Mouse (Mus musculus) C3H10T1/2 (cell line): Measurements from ENCODE around the gene Dgka. TPM values are rescaled to one million over a fixed set of nuclear protein-coding genes. Genes with fewer than 3 reads are reported as not detected.

Experiments
- polyA plus RNA-seq, 2 experiments: library from polyadenylated mRNA; unstranded; fragments of >200 nt; fragmentation: generic; extraction: Trizol; gene quantifications; one replicate each; pipeline ENCODE4 v1.2.1; 2012; ENCODE audit warnings: missing spikeins in 2 of 2

Gene Dgka
- polyA plus RNA-seq: 1 to 10 TPM in 1 of 2 experiments, under 1 TPM in 1; 0.73 to 8.6 TPM

DNA sequence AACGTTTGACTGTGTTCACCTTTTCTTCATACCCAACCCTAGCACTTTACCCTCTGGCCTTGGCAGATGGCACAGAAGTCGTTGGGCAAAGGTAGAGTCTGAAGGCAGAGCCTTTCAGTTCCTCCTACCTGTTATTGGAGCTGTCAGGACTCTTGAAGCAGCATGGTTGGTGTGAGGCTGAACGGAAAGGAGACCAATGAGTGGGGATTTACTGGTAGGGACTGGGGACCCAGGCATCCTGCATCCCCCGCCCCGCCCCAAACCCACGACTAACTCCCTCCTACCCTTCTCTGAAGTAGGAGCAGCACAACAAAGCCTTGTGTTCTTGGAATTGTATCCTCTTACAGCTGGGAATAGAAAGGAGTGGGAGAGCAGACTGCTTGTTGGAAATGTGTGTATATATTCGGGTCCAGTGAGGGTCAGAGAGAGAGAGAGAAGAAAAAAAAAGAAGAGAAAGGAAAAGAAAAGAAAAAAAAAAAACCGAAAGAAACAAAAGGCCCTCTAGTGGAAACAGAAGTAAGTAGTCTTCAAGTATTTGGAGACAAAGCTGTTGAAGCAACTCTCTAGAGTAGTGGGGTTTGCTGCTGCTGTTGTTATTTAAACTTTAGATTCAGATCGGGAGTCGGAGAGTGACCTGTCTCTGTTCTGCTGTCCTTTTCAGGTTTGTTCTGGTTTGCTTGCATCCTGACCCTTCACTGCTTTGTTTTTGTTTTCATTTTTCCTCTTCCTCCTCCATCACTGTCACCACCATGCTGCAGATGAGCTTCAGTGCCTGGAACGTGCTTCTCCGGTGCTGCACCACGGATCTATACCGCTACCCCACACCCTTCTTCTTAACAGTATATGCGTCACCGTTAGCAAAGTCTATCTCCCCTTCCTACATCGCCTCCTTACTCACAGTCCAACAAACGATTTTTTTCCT, at the start of gene Dgka:
Gene Dgka, minus strand, starts transcription at position 176 of the 922 bp plus-strand sequence.

DNA sequence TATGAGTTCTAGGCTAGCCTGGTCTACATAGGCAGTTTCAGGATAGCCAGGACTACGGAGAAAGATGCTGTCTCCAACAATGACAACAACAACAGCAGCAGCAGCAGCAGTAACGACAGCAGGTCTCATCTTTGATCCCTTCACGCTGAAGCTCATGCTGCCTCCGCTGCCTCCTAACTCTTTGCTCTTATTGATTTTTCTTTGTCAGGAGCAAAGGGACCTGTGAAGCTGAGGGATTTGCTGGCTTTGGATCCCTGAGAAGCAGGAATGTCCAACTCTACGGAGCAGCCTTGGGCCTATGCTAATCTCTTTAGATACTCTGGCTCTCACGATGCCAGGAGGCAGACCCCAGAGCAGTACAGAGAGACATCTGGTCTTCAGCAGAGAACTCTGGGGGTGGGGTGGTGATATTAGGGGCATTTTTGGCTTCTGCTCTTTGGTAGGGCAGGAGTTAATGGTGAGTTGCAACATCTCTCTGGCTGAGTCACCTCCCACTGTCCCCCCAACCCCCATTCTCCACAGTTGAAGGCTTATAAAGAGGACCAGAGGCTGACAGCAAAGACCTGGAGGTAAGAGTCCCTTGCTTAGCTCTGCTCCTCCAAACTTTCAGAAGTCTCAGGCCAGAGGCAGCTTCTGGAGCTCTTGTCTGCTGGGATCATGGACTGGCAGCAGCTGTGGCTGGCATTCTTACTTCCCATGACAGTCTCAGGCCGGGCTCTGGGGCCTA, 45.9 kb upstream of the Dgka start, which contains the start of gene Mmp19:
Gene Mmp19, plus strand, starts transcription at position 513 of the 727 bp plus-strand sequence.

DNA sequence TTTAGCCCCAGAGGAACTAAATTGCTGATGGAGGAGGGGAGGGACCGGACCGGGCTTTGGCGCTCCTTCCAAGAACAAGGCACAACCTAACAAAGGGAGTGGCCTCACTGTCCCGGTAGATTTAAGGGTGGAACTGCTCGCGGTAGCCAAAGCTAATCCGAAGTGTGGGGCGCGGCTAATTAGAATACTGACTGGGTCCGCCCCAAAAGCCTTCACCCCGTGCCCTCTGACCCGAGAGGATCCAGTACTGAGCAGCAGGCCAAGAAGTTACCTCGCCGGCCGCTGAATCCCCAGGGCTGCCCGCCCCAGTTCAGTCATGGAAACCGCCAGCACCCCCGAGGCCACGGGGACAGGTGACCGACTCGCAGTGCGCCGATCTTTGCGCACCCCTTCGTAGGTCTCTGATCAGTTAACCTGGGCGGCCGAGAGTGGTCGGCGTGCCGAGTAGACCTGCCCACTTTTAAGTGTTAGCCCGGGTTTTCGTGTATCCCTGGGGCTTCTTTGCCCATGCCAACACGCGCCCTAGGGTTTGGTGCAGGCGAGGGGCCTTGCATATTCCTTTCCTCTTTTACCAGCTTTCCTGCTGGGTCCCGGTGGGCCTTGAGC, 3.1 kb upstream of the Dgka start, which contains the start of gene Pym1:
Gene Pym1, plus strand, starts transcription at position 244 of the 606 bp plus-strand sequence.

DNA sequence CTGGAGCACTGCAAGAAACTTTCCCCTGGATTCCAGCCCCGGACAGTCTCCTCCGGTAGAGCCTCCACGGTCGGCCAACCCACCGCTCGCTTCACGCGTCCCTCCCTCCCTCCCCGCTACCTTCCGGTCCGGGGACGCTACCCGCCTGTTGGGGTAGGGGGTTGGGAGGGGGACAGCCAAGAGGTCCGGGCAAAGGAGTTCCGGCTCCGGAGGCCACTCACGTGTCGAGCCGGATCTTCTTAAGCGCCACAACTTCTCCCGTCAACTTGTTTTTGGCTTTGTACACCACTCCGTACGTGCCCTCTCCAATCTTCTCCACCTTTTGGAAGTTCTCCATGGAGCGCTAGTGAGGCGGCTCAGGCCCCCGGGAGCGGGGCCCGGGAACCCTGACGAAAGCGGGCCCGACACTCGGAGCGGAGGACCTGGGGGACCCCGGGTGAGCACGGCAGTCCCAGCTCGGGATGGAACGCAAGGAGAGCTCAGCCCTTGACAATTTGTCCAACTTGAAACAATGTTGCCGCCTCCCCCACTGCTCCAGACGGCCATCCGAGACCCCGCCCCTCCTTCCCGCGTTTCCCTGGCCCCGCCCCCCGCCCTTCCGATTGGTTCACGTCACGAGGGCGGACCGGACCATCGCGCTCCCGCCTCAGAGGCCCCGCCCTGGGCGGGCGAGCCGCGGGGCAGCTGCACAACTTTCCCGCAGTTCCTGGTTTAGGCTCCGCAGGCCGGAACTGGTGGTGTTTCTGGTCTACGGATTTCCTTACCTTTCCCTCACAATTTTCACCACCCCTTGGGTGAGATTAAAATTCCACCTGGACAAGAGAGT, 40.0 kb downstream of the Dgka start, which contains the start of gene Cdk2:
Gene Cdk2, minus strand, starts transcription at position 541 of the 826 bp plus-strand sequence.

DNA sequence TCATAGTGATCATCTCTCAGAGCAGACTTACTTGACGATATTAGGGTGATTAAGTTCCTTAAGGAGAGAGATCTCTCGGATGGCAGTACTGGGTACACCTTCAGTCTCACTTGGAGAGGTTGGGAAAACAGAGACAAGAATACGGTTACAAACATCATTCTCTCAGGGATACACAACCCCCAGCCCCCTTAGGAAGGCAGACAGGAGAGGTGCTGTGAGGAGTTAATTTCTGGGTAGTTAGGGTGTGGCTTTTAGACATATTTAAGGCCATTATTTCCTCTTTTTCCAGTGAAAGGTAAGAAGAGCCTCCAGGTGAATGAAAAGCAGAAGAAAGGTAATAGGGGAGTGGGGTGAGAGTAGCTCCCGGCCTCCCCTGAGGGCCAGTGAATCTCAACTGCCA, 40.8 kb downstream of the Dgka start, which contains the start of gene Pmel:
Gene Pmel, plus strand, starts transcription at position 301 of the 400 bp plus-strand sequence.

DNA sequence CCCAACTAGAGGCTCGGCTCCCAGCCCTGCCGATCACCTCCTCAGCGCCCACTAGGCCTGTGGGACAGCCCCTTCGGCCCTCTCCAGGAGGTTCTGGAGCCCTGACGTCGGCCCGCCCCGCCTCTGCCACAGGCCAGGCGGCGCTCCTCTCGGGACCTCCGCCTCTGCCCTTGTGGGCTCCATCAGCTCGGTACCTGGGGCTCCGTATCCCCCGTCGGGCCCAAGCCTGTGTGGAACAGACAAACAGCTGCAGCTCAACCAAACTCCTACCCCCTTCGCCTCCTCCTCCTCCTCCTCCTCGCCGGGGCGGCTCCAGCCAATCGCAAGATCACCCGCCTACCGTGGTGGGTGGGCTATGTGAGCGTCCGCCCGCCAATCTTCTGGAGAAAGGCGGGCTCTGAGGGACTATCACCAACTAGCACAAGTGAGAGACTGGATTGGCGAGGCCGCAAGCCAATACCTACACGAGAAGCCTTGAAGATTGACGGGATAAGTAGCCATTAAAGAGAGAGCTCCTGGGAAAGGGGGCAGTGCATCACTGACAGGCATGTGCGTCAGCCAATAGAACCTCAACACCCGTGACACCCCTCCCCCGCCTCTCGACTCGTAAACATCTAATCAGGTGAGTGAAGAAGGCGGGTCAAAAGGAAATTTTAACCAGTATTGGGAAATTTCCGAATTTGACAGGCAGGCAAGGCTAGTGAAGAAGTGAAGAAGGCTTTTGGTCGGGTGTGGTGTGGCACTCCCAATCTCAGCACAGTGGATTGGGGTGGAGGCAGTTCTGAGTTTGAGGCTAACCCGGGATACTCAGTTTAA, 48.5 kb downstream of the Dgka start, which contains the start of gene Rab5b:
Gene Rab5b, minus strand, starts transcription at position 273 of the 816 bp plus-strand sequence.

DNA sequence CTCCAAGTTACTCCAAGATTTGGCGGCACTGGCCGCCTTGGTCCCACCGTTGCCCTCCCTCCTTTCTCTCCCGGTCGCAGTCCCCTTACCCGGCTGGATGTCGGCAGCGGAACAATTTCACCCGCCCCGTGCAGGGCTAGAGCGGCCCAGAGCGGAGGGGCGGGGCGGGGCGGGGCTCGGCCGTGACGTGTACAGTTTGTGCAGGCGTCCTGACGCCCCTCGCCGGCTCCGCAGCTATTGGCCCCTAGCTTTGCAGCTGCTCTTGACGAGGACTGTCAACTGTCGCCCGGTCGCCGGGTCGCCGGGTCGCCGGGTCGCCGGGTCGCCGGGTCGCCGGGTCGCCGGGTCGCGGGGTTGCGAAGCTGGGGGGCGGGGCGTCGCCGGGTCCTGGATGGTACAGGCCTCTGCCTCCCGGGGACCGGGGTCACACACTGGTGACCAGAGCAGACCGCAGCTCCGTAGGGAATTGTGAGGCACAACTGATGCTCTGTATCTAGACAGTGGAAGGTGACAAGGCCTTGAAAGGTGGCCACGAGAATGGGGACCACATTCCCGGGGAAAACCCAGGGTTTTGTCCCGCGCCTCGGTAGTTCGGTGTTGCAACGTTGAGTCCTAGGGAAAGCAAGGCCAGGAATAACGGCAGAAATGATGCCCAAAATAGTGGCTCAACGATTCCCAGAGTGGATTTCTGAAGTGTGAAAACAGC, 70.7 kb downstream of the Dgka start, which contains the start of gene Suox:
Gene Suox, minus strand, starts transcription at position 311 of the 706 bp plus-strand sequence.

Other genes starting within 250 kb of the Dgka start
- 10 to 100 TPM in 1 of 2 experiments, 1 to 10 TPM in 1; 8.1 to 11.2 TPM for gene Myl6b, start 246.2 kb downstream of the Dgka start, polyA plus RNA-seq
- gene Esyt1, start 219.0 kb downstream of the Dgka start, polyA plus RNA-seq: 10 to 100 TPM; 15.5 to 43.1 TPM
- 10 to 100 TPM in 1 of 2 experiments, 1 to 10 TPM in 1; 8.7 to 13.7 TPM for gene Zc3h10, start 197.1 kb downstream of the Dgka start, polyA plus RNA-seq
- gene Rpl41, start 195.6 kb downstream of the Dgka start, polyA plus RNA-seq: over 10,000 TPM; 19,565 to 33,335 TPM
- gene Pa2g4, start 178.9 kb downstream of the Dgka start, polyA plus RNA-seq: 100 to 1,000 TPM in 1 of 2 experiments, 10 to 100 TPM in 1; 89.5 to 139 TPM
- under 1 TPM; 0.20 to 0.24 TPM for gene Erbb3, start 155.2 kb downstream of the Dgka start, polyA plus RNA-seq
- 1,000 to 10,000 TPM; 3,269 to 4,877 TPM for gene Rps26, start 118.1 kb downstream of the Dgka start, polyA plus RNA-seq
- under 1 TPM in 1 of 2 experiments, not detected in 1; 0.07 TPM for gene Ikzf4, start 98.9 kb downstream of the Dgka start, polyA plus RNA-seq
- gene Suox, start 70.8 kb downstream of the Dgka start, polyA plus RNA-seq: 10 to 100 TPM in 1 of 2 experiments, 1 to 10 TPM in 1; 6.0 to 11.3 TPM
- gene Rab5b, start 48.6 kb downstream of the Dgka start, polyA plus RNA-seq: 10 to 100 TPM; 12.3 to 76.2 TPM
- gene Pmel, start 40.7 kb downstream of the Dgka start, polyA plus RNA-seq: under 1 TPM; 0.05 to 0.66 TPM
- 10 to 100 TPM in 1 of 2 experiments, 1 to 10 TPM in 1; 6.3 to 18.0 TPM for gene Cdk2, start 39.8 kb downstream of the Dgka start, polyA plus RNA-seq
- 10 to 100 TPM; 34.2 to 39.0 TPM for gene Pym1, start 3.0 kb upstream of the Dgka start, polyA plus RNA-seq
- gene Mmp19, start 46.1 kb upstream of the Dgka start, polyA plus RNA-seq: 10 to 100 TPM in 1 of 2 experiments, under 1 TPM in 1; 0.77 to 12.4 TPM
- 10 to 100 TPM; 10.1 to 48.8 TPM for gene Dnajc14, start 59.2 kb upstream of the Dgka start, polyA plus RNA-seq
- 10 to 100 TPM; 14.8 to 25.5 TPM for gene Tmem198b, start 59.5 kb upstream of the Dgka start, polyA plus RNA-seq
- 10 to 100 TPM in 1 of 2 experiments, 1 to 10 TPM in 1; 4.9 to 44.4 TPM for gene Sarnp, start 72.5 kb upstream of the Dgka start, polyA plus RNA-seq
- 10 to 100 TPM; 27.5 to 30.0 TPM for gene Ormdl2, start 76.8 kb upstream of the Dgka start, polyA plus RNA-seq
- gene Gdf11, start 146.9 kb upstream of the Dgka start, polyA plus RNA-seq: 10 to 100 TPM in 1 of 2 experiments, 1 to 10 TPM in 1; 4.7 to 18.4 TPM
- gene Cd63, start 156.1 kb upstream of the Dgka start, polyA plus RNA-seq: 1,000 to 10,000 TPM; 1,350 to 2,032 TPM
- 10 to 100 TPM in 1 of 2 experiments, 1 to 10 TPM in 1; 6.5 to 25.9 TPM for gene Rdh5, start 178.0 kb upstream of the Dgka start, polyA plus RNA-seq
- 100 to 1,000 TPM; 303 to 605 TPM for gene Bloc1s1, start 179.2 kb upstream of the Dgka start, polyA plus RNA-seq
- 1 to 10 TPM; 1.4 to 1.7 TPM for gene Itga7, start 189.0 kb upstream of the Dgka start, polyA plus RNA-seq
- under 1 TPM in 1 of 2 experiments, not detected in 1; 0.59 TPM for gene Mettl7b, start 216.1 kb upstream of the Dgka start, polyA plus RNA-seq
- not detected for gene Olfr9, start 244.6 kb upstream of the Dgka start, polyA plus RNA-seq